Mouse (Mus musculus) hindbrain, embryonic 14.5 days (tissue): Measurements from ENCODE around the gene Vmn1r157. TPM values are rescaled to one million over a fixed set of nuclear protein-coding genes. Genes with fewer than 3 reads are reported as not detected.
"Not testable (repeated sequence)": the region's sequence is repeated elsewhere in the genome, so short reads cannot be mapped to it uniquely, and the experiment has no call there.

Experiments
- ATAC-seq: fragments of 200-750 bp; cut with Nextera tagmentation; 2 replicates; pipeline ENCODE4 v1.8.0; 2017; ENCODE audit warnings: moderate number of reproducible peaks, mild to moderate bottlenecking, moderate TSS enrichment, moderate library complexity; ENCODE audit not compliant: low FRiP score
- DNase-seq: peaks from one replicate; pipeline ENCODE4 v3.0.0-alpha.2; 2015; ENCODE audit warnings: low spot score
- H3K27ac ChIP-seq: fragments of 300-500 bp; sonication (generic); 2 replicates; pipeline ENCODE4 v1.5.1; 2014; ENCODE audit warnings: mild to moderate bottlenecking, moderate library complexity
- H3K27me3 ChIP-seq: fragments of 300-500 bp; sonication (generic); 2 replicates; pipeline ENCODE4 v1.6.1; 2014; ENCODE audit warnings: mild to moderate bottlenecking, low read length, mixed read lengths; ENCODE audit not compliant: control insufficient read depth, insufficient read depth
- H3K36me3 ChIP-seq: fragments of 300-500 bp; sonication (generic); replicated peaks from 2 replicates; pipeline ENCODE4 v1.6.1; 2014; ENCODE audit not compliant: control insufficient read depth, insufficient read depth
- H3K4me1 ChIP-seq: fragments of 300-500 bp; sonication (generic); replicated peaks from 2 replicates; pipeline ENCODE4 v1.6.1; 2014; ENCODE audit warnings: antibody characterized with exemption, low read length, mixed read lengths; ENCODE audit not compliant: control insufficient read depth, insufficient read depth
- H3K4me2 ChIP-seq: fragments of 300-500 bp; sonication (generic); replicated peaks from 2 replicates; pipeline ENCODE4 v1.6.1; 2014; ENCODE audit warnings: mild to moderate bottlenecking, moderate library complexity
- H3K4me3 ChIP-seq: fragments of 300-500 bp; sonication (generic); replicated peaks from 2 replicates; pipeline ENCODE4 v1.5.1; 2014; ENCODE audit warnings: mild to moderate bottlenecking, low read length
- H3K9ac ChIP-seq: fragments of 300-500 bp; sonication (generic); 2 replicates; pipeline ENCODE4 v1.6.1; 2014
- H3K9me3 ChIP-seq: fragments of 300-500 bp; sonication (generic); 2 replicates; pipeline ENCODE4 v1.6.1; 2016; ENCODE audit warnings: low read length; ENCODE audit not compliant: control insufficient read depth
- WGBS: fragments of 180-500 bp; shearing (Covaris S2); extraction: QIAGEN DNeasy Blood & Tissue Kit; methylation state at CpG from one replicate; pipeline ENCODE4 v1.1.7; 2014; 5-methylcytosine and 5-hydroxymethylcytosine counted together
- polyA plus RNA-seq: library from polyadenylated mRNA; unstranded; fragments of >200 nt; fragmentation: Nextera tagmentation; extraction: Ambion mirVana; gene quantifications from 2 replicates; pipeline ENCODE4 v1.2.1, GENCODE M21; 2014

Vmn1r157 gene
- not detected in 2 replicates for polyA plus RNA-seq

DNA sequence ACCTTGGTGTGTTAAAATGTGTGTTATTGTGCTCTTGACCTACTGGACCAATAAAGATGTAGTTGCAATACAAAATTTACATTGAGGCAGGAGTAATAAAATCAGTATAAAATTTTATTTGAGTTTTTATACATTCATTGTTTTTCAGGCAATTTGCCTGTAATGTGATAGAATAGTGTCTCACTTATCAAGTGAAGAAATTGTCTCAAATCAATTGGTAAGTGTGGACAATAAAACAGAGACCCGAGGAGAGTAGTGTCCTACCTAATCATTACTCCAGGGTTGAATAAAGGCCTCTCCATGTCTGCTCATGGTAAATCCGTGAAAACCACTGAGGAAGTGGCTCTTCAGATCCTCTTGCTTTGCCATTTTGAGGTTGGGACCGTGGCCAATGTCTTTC lies at the start of gene Vmn1r157:
TSS of gene Vmn1r157 (plus strand) at position 301 of the 400 bp plus-strand sequence.
- DNase-seq = not testable (repeated sequence)
- WGBS = 32% methylated on average over 2 of the region's 3 CpGs

DNA sequence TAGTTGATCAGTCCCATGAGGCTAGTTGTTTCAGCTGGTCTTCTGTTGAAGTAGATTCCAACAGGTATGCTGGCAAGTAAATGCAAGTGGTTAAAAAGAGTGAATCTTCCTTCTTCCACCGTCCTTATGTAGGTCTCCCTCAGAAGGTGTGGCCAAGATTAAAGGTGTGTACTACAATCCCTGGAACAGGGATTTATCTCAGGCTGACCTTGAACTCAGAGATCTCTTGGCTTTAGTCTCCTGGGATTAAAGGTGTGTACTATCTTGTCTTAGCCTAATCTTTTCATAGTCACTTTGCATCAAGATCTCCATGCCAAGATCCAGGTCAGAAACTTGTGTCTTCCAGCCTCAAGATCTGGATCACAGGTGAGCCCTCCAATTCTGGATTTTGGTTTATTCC lies 41.9 kb upstream of the Vmn1r157 start, which contains the start of gene Gm4567:
TSS of gene Gm4567 (minus strand) at position 101 of the 400 bp plus-strand sequence.
- H3K4me2 ChIP-seq, H3K4me3 ChIP-seq, H3K9ac ChIP-seq, H3K27me3 ChIP-seq, H3K9me3 ChIP-seq, ATAC-seq, DNase-seq, H3K27ac ChIP-seq, H3K4me1 ChIP-seq, H3K36me3 ChIP-seq: not testable (repeated sequence)
- WGBS = no CpG with 5 or more reads among the region's 1 CpGs

More for the DNA sequence above, at the start of gene Vmn1r157:
- H3K9me3 ChIP-seq, H3K4me2 ChIP-seq, H3K27ac ChIP-seq, H3K36me3 ChIP-seq, H3K4me3 ChIP-seq, H3K9ac ChIP-seq, ATAC-seq, H3K4me1 ChIP-seq, H3K27me3 ChIP-seq: not testable (repeated sequence)

- H3K4me3 ChIP-seq, ATAC-seq, H3K27ac ChIP-seq, H3K4me2 ChIP-seq, DNase-seq, H3K4me1 ChIP-seq, H3K36me3 ChIP-seq, H3K27me3 ChIP-seq, H3K9ac ChIP-seq, H3K9me3 ChIP-seq: not testable (repeated sequence)
- 94% methylated on average over 6 of the region's 11 CpGs for WGBS
Observed at GRCm38 (mm10) chr7:22775981-22776380, 14.5 kb downstream of the Vmn1r157 start.

- not testable (repeated sequence) for H3K9ac ChIP-seq, H3K36me3 ChIP-seq, H3K4me2 ChIP-seq, ATAC-seq, H3K27ac ChIP-seq, H3K9me3 ChIP-seq, H3K27me3 ChIP-seq, H3K4me1 ChIP-seq, H3K4me3 ChIP-seq, DNase-seq
- 44% methylated on average over 2 of the region's 2 CpGs for WGBS
Observed at GRCm38 (mm10) chr7:22790682-22791081, 29.2 kb downstream of the Vmn1r157 start, which contains the start of gene Vmn1r158. Vmn1r158 (minus strand) TSS chr7:22790782.

Other genes starting within 250 kb of the Vmn1r157 start
- gene Vmn1r152, start 238.7 kb upstream of the Vmn1r157 start, polyA plus RNA-seq = not detected in 2 replicates
- not detected in 2 replicates for gene Gm8677, start 226.8 kb upstream of the Vmn1r157 start, polyA plus RNA-seq
- gene Gm4201, start 196.4 kb upstream of the Vmn1r157 start, polyA plus RNA-seq = not detected in 2 replicates
- gene Gm4565, start 173.6 kb upstream of the Vmn1r157 start, polyA plus RNA-seq = not detected in 2 replicates
- not detected in 2 replicates for gene Vmn1r155, start 103.7 kb upstream of the Vmn1r157 start, polyA plus RNA-seq
- gene Gm8693, start 69.4 kb upstream of the Vmn1r157 start, polyA plus RNA-seq = not detected in 2 replicates
- gene Gm4567, start 42.0 kb upstream of the Vmn1r157 start, polyA plus RNA-seq = not detected in 2 replicates
- gene Vmn1r158, start 29.1 kb downstream of the Vmn1r157 start, polyA plus RNA-seq = not detected in 2 replicates
- gene Vmn1r159, start 81.9 kb downstream of the Vmn1r157 start, polyA plus RNA-seq = not detected in 2 replicates
- not detected in 2 replicates for gene Vmn1r160, start 109.5 kb downstream of the Vmn1r157 start, polyA plus RNA-seq
- not detected in 2 replicates for gene Gm4214, start 223.0 kb downstream of the Vmn1r157 start, polyA plus RNA-seq